Mouse (Mus musculus): ENCODE data around the gene Gm21149. TPM values are rescaled to one million over a fixed set of nuclear protein-coding genes. Genes with fewer than 3 reads are reported as not detected.
"Not testable (repeated sequence)": the region's sequence is repeated elsewhere in the genome, so short reads cannot be mapped to it uniquely, and the experiment has no call there.

Gene Gm21149
- polyA plus RNA-seq (2015; fragmentation: Nextera tagmentation; extraction: Ambion mirVana): not detected in 2 replicates

DNA sequence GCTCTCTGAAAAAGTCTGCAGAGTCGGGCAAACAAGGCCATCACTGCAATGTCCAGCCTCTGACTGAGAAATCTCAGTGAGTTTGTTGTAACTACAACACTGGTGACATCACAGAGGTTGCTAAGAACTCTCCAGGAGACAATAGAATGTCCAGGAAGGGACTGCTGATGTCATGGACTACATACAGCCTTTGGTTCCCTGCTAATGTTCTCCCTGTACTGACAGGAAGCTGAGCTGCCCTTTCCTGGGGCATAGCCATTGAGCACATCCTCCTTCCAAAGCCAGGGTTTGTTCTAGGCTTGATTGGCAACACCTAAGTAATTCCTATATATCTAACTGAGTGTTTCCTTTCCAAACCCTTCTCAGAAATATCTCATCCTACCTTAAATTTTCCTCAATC lies at the start of gene Gm21149:
Gm21149 (minus strand) TSS at position 101 of the 400 bp plus-strand sequence.
- H3K27ac ChIP-seq; H3K4me2 ChIP-seq (replicated peaks); H3K36me3 ChIP-seq; ATAC-seq; H3K9ac ChIP-seq (replicated peaks); H3K27me3 ChIP-seq; H3K4me1 ChIP-seq (replicated peaks); H3K4me3 ChIP-seq (replicated peaks): not testable (repeated sequence)
- H3K9me3 ChIP-seq: peaks cover 24% of the 10 kb centered on the region
- 67% methylated on average over 1 of the region's 1 CpGs for WGBS

DNA sequence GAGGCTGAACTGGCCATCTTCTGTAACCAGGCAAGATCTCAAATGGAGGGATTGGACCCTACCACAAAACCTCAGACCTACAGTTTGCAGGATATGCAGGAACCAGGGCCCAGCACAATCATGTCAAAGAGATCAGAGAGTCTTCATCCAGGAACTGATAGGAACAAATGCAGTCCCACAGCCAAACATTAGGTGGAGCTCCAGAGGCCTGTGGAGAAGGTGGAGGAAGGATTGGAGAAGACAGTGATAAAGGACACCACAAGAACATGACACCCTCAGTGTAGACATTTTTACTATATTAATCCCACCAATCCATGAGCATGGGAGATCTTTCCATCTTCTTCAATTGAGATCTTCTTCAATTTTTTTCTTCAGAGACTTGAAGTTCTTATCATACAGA lies 46.1 kb upstream of the Gm21149 start:
- H3K27ac ChIP-seq; H3K36me3 ChIP-seq; ATAC-seq; H3K4me2 ChIP-seq (replicated peaks); H3K4me1 ChIP-seq (replicated peaks); H3K4me3 ChIP-seq (replicated peaks); H3K27me3 ChIP-seq; H3K9me3 ChIP-seq; H3K9ac ChIP-seq (replicated peaks): not testable (repeated sequence)

DNA sequence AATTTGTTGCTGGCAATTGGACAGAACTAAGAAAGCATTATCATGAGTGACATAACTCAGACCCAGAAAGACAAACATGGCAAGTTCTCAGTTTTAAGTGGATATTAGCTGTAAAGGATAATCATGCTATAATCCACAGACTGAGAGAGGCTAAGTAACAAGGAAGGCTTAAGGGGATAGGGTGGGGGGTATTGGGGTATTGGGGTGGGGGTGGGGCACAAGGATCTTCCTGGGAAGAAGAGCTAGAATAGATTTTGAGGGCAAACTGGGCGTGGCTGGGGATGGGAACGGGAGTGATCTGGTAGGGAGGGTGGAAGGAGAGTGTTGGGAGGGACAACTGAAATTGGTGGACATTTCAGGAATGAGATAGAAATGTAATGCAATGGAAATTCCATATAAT lies 45.7 kb upstream of the Gm21149 start:
- not testable (repeated sequence) for H3K4me1 ChIP-seq (replicated peaks); H3K27ac ChIP-seq; H3K9ac ChIP-seq (replicated peaks); H3K27me3 ChIP-seq; H3K36me3 ChIP-seq; ATAC-seq; H3K4me3 ChIP-seq (replicated peaks); H3K4me2 ChIP-seq (replicated peaks); H3K9me3 ChIP-seq
- whole genome bisulfite sequencing: 31% methylated on average over 2 of the region's 2 CpGs

DNA sequence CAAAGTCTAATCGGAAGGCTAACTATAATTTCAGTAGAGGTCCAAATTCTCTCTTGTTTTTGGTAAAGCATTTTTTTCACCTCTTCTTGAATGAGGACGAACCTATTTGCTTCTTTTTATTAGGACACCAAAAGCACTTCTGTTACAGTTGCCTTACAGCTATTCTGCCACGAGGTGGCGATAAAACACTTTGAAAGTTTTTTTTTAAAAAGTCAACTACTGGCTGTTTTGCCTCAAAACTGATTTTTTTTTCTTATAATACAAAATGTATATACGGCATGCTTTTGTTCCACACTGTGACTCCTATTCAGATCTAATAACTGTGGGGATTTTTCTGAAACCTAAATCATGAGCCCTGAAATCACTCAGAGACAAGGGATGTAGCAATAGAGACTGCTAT lies 44.1 kb upstream of the Gm21149 start:
- not testable (repeated sequence) for H3K9ac ChIP-seq (replicated peaks); H3K9me3 ChIP-seq; H3K4me1 ChIP-seq (replicated peaks); H3K36me3 ChIP-seq; H3K27me3 ChIP-seq; H3K4me2 ChIP-seq (replicated peaks); H3K4me3 ChIP-seq (replicated peaks); ATAC-seq; H3K27ac ChIP-seq
- 23% methylated on average over 5 of the region's 5 CpGs for WGBS

DNA sequence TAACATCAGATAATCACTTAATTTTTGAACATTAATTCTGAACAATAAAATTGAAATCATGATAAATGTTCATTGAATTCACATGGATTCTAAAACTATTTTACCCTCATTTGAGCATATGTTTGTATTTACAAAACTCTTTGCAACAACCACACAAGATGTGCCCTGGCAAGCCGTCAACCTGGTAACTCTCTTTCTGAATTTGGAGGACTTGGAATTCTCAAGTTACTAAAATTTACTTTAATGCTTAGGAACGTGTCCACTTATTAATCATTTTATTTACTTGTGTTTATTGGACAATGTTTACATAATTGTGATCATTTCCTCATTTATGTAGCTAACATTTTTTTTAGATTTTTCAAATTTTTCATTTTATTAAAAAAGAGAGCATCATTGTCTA lies 40.8 kb upstream of the Gm21149 start:
- ATAC-seq; H3K4me2 ChIP-seq (replicated peaks); H3K4me3 ChIP-seq (replicated peaks); H3K9ac ChIP-seq (replicated peaks); H3K36me3 ChIP-seq; H3K27me3 ChIP-seq; H3K27ac ChIP-seq; H3K9me3 ChIP-seq; H3K4me1 ChIP-seq (replicated peaks): not testable (repeated sequence)
- WGBS: 74% methylated on average over 2 of the region's 2 CpGs

DNA sequence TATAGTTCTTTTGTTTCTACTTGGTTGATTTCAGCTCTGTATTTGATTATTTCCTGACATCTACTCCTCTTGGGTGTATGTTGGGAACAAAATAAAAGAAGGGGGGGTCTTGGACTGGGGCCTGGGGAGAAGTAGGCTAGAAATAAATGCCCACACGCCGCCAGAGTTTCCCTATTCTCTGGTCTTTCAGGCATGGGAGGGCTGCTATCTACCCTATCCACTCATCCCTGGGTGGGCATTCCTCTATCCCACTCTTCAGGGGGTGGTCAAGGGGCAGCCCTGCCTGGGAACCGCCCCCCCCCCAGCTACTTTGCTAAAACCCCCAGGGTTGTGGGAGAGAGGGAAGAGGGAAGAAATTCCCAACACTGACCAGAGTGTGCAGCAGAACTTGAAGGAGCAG lies 35.9 kb upstream of the Gm21149 start:
- ATAC-seq: 0 out of 2 replicates have a peak, but pooled peaks have one; percentile 37
- peaks cover 30% of the 10 kb centered on the region for H3K9me3 ChIP-seq
- H3K36me3 ChIP-seq; H3K4me1 ChIP-seq (replicated peaks); H3K27me3 ChIP-seq; H3K27ac ChIP-seq; H3K4me2 ChIP-seq (replicated peaks); H3K9ac ChIP-seq (replicated peaks); H3K4me3 ChIP-seq (replicated peaks): not testable (repeated sequence)
- 67% methylated on average over 3 of the region's 3 CpGs for WGBS

DNA sequence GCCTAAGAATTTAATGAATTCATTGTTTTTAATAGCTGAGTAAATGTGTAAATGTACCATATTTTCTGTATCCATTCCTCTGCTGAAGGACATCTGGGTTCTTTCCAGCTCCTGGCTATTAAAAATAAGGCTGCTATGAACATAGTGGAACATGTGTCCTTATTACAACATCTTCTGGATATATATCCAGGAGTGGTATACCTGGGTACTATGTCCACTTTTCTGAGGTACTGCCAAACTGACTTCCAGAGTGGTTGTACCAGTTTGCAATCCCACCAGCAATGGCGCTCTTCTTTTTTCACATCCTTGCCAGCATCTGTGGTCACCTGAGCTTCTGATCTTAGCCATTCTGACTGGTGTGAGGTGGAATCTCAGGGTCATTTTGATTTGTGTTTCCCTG lies 33.6 kb upstream of the Gm21149 start:
- not testable (repeated sequence) for H3K27ac ChIP-seq; ATAC-seq; H3K4me1 ChIP-seq (replicated peaks); H3K9ac ChIP-seq (replicated peaks); H3K27me3 ChIP-seq; H3K4me3 ChIP-seq (replicated peaks); H3K36me3 ChIP-seq; H3K4me2 ChIP-seq (replicated peaks)
- peaks cover 43% of the 10 kb centered on the region for H3K9me3 ChIP-seq
- whole genome bisulfite sequencing: 75% methylated on average over 1 of the region's 1 CpGs

DNA sequence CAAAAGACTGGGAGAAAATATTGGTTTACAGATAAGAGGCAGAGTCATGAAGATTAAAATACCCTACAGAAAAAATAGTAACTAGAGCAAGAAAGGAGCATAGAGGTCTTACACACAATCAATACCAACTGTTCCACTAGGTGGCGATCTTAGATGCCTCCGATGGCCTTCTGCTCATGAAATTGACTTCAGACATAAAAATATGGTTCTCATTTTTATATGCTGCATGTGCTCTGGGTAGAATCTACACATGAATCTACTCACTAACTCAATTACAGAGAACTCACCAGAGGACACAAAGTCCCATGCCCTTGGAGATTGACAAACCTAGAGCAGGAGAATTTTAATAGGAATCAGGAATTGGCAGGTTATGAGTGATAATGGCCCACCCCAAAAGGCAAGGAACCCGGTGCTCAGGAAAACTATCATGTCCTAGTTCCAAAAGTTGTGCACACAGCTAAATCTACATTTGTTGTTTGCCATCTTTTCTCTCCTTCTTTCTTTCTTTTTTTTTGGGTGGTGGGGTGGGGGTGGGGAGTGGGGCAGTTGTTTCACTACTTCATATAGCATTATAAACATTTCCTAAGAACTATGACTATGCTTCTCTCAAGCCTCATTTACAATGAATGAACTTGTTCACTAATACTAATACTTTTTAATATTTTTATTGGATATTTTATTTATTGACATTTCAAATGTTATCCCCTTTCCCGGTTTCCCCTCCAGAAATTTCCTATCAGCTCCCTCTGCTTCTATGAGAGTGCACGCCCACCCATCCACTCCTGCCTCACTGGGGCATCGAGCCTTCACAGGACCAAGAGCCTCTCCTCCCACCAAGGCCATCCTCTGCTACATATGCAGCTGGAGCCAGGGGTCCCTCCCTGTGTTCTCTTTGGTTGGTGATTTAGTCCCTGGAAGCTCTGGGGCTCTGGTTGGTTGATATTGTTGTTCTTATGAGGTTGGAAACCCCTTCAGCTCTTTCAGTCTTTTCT lies 32.4 kb upstream of the Gm21149 start:
- peaks cover 43% of the 10 kb centered on the region for H3K9me3 ChIP-seq
- H3K9ac ChIP-seq (replicated peaks); H3K4me3 ChIP-seq (replicated peaks); H3K4me2 ChIP-seq (replicated peaks); H3K4me1 ChIP-seq (replicated peaks); ATAC-seq; H3K27ac ChIP-seq; H3K36me3 ChIP-seq; H3K27me3 ChIP-seq: not testable (repeated sequence)
- WGBS: 66% methylated on average over 6 of the region's 6 CpGs

DNA sequence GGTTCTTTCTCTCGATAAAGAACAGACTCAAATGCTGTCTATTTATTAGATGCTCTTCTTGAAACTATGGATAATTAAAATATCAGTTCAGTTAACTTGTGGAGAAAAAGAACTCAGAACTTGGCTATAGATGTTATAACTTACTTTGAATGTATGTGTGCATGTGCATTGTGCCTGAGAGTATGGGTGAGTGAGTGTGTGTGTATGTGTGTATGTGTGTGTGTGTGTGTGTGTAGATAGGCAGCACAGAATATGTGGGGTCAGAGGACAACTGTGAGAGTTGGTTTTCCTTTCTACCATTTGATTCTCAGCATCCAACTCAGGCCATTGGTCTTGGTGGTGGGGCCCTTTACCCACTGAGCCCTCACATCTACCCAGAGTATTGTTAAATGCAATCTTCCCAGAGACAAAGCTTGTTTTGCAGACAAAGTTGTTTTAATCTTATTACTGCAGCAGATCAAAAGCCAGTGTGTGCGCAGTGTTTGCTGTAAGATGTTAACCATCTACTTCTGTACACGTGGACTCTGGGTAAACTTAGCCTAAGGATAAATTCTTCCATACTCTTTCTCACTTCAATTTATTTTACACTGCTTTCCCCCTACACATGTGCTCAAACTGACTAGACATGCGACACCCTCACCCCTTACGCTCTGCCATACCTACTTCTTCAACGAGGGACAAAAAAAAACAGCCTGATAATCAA lies 31.6 kb upstream of the Gm21149 start:
- H3K36me3 ChIP-seq; H3K27me3 ChIP-seq; H3K4me3 ChIP-seq (replicated peaks); H3K4me2 ChIP-seq (replicated peaks); H3K27ac ChIP-seq; H3K9ac ChIP-seq (replicated peaks); H3K4me1 ChIP-seq (replicated peaks): not testable (repeated sequence)
- ATAC-seq: peak; percentile 70
- 64% methylated on average over 6 of the region's 6 CpGs for WGBS
- peaks cover 41% of the 10 kb centered on the region for H3K9me3 ChIP-seq

DNA sequence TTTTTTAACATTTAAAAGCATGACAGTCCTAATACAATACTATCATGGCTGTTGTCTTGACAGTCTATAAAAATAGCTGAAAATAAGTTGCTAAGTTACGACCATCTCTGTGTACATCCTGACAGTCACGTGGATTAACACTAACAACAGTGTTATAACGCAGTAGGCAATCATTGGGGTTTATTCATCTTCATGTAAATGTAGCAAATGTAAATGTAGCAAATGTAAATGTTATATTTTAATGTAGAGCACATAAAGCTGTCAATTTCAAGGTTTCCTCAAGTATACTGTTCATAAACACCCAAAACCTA lies 30.9 kb upstream of the Gm21149 start:
- Histone ChIP-seq H3K27me3 (no peaks in the 10 kb centered on the region), H3K27ac (no peak overlapping the region), H3K9me3 (peaks cover 41% of the 10 kb centered on the region), H3K4me3 (replicated peaks) (no peak overlapping the region), H3K9ac (replicated peaks) (no peak overlapping the region), H3K36me3 (no peaks in the 10 kb centered on the region), H3K4me2 (replicated peaks) (no peak overlapping the region), H3K4me1 (replicated peaks) (no peaks in the 10 kb centered on the region)
- ATAC-seq: peak; percentile 58
- 73% methylated on average over 3 of the region's 3 CpGs for WGBS

DNA sequence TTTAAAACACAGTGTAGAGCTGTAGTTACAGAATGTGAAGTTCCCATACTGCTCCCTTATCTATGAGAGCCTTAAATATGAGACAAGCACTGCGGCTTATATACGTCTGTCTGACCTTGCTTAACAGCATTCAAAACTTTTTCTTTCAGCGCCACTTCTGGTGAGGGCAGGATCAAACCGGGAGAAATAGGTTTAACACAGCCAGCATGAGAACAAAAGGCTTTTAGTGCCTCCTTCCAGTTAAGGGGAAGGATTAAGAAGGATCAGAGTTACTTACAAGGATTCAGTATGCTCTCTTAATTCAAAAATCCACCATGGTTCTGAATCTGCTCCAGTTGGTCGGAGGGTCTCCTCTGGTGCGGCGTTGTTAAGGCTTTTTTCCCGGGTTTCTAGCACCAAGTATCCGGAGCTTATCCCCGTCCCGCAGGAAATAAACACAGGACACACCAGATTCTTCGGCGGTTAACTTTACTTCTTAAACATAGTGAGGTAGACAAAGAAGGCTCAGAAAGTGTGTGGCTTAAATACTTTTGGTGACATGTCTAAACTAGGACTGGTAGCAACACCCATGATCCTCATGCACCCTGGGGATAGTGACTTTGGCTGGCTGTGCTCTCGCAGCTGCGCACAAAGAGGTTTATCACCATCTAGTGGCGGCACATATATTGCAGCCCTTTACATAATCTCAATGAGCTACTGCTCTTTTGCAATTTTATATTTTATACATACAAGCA lies 30.4 kb upstream of the Gm21149 start:
- peak; percentile 77 for ATAC-seq
- 42% methylated on average over 16 of the region's 16 CpGs for WGBS
- H3K27me3 ChIP-seq: no peaks in the 10 kb centered on the region
- no peak overlapping the region for H3K9ac ChIP-seq (replicated peaks)
- no peaks in the 10 kb centered on the region for H3K4me1 ChIP-seq (replicated peaks)
- H3K4me3 ChIP-seq (replicated peaks): peak overlapping the region; percentile 15
- H3K27ac ChIP-seq: no peak overlapping the region
- peak overlapping the region; percentile 30 for H3K4me2 ChIP-seq (replicated peaks)
- H3K9me3 ChIP-seq: peaks cover 39% of the 10 kb centered on the region
- H3K36me3 ChIP-seq: no peaks in the 10 kb centered on the region

DNA sequence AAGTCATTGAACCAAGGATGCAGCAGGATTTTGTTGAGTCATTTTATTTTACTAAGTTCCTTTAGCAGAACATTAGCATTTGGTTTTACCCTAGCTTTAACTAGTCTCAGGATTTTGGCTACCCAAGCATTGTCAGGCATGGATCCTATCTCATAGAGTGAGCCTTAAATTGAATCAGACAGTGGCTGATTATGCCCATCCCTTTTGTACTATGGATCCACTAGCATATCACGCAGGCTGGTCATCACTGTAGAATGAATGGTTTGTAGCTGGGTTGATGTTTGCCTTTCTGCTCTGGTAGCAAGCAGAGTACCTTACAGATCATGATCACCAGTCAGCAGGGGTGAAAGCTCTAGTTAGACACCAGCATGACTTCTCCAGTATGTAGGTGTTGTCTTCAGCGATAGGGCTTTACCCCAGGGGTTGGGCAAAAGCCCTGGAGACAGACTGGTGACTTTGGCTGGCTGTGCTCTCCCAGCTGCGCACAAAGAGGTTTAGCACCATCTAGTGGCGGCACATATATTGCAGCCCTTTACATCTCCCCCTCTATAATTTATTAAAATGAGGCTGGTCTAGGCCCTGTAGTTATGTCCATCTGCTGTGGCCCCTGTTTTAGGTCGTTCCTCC lies 22.6 kb upstream of the Gm21149 start:
- not testable (repeated sequence) for H3K36me3 ChIP-seq; H3K4me2 ChIP-seq (replicated peaks); H3K4me1 ChIP-seq (replicated peaks); H3K27ac ChIP-seq; H3K27me3 ChIP-seq; H3K9ac ChIP-seq (replicated peaks); H3K4me3 ChIP-seq (replicated peaks)
- WGBS: 33% methylated on average over 5 of the region's 5 CpGs
- ATAC-seq: peak; percentile 77
- H3K9me3 ChIP-seq: peaks cover 34% of the 10 kb centered on the region

All from midbrain, embryonic 13.5 days (tissue).